Mouse (Mus musculus): Measurements from ENCODE around the gene Stxbp3. TPM values are rescaled to one million over a fixed set of nuclear protein-coding genes. Genes with fewer than 3 reads are reported as not detected.
A peak's percentile ranks its signal among the peaks of the same experiment; 100 is the strongest.

Gene Stxbp3
- total RNA-seq, 2 experiments from 2014 or later = 25.1 to 27.8 TPM

DNA sequence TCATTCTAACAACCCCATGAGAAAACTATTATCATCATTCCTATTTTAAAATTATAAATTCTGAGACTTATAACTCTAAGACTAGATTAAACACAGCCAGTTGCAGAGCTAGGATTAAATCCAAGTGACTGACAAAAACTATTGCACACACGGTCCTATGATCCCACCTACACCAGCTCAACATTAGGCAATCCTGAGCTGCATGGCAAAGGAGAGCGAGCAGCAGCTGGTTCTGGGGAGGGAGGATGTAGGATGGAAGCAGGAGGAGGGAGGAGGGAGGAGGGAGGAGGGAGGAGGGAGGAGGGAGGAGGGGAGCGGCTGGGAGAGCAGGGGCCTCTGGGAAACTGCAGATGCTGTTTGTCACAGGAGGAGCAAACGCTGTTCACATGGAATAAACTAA is 24.7 kb downstream of the Stxbp3 start:
- peak; percentile 16 to 49 for DNase-seq (ENCODE audit: low spot score in 2 of 2)
- peak overlapping the region; percentile 80; the same call in 1 of the 2 replicates for H3K27ac ChIP-seq
- H3K4me3 ChIP-seq = no peak overlapping the region
- no peak for TF ChIP-seq CTCF (conservative IDR thresholded peaks at IDR 0.05)

DNA sequence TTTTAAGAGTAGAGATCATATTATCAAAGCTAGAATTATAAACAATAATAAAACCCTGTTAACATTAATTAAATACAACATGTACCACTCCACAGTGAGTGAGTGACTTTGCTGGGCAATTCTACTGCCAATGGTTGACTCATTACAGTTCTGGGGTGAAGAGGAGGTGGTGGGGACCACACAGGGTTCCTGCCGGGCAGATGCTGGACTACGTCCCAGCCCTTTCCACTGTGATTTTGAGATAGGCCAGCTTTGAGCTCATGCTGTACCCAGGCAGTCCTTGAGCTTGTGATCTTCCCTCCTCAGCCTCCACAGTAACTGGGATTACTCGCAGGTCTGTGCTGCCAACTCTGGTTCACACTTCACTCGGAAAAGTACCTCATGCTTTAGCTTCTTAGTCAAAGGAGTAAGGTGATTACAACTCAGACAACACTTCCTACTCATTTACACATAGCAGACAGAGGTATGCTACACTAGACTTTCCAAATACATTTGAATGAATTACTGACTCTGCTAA is 29.5 kb downstream of the Stxbp3 start:
- peak overlapping the region; percentile 57; the same call in 1 of the 2 replicates for H3K27ac ChIP-seq
- H3K4me3 ChIP-seq = no peak overlapping the region
- DNase-seq (ENCODE audit: low spot score in 2 of 2) = no peak
- TF ChIP-seq CTCF (conservative IDR thresholded peaks at IDR 0.05) = no peak

DNA sequence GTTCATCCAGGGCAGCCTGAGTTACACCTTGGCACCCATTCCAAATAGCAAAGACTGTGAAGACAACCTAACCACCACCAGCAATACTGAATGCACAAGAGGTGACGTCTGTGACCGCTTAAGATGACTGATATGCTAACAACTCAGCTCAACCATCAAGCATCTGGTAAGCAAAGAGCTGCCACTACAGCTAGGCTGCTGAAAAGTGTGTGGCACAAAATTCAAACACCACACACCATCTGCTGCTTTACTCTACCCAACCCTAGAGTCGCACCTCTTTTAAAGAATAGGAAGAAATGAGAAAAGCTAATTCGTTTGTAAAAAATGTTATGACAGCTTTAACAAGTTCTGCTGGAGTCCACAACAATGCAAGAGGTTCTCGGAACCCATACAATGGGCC is 34.7 kb downstream of the Stxbp3 start:
- no peak for DNase-seq (ENCODE audit: low spot score in 2 of 2)

DNA sequence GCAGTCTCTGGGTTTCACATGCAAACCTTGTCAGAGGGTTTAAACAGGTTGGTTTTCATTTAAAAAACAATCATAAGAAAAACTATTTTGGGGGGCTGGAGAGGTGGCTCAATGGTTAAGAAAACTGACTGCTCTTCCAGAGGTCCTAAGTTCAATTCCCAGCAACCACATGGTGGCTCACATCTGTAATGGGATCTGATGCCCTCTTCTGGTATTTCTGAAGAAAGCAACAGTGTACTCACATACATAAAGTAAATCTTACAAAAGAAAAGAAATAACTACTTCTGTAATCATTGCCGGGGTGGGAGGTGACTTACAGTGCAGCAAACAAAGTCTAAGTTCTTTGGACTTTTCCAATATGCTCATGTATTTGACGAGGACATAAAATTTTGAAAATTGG is 42.0 kb downstream of the Stxbp3 start:
- TF ChIP-seq CTCF (conservative IDR thresholded peaks at IDR 0.05) = peak; percentile 64
- Histone ChIP-seq H3K4me3 (no peak overlapping the region), H3K27ac (no peak overlapping the region)
- DNase-seq (ENCODE audit: low spot score in 2 of 2) = no peak

More for the DNA sequence above, 34.7 kb downstream of the Stxbp3 start:
- Histone ChIP-seq H3K4me3 (no peak overlapping the region), H3K27ac (peak overlapping the region; percentile 60)
- TF ChIP-seq CTCF (conservative IDR thresholded peaks at IDR 0.05) = no peak

DNA sequence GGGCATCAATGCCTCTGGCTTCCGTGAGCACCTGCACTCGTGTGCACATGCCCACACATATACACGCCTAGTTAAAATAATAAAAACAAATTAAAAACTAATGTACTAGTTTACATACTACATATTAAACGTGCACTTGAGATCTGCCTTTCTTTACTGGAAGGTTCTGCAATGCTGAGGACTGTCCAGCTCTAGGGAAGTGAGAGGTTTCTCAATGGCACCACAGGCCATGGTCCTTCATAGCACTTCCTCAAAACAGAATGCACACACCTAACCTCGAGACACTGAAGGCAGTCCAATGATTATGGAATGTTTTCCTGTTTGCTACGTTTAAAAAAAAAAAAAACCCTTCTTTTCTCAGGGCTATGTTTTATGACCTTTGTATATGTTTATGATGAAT is 42.6 kb downstream of the Stxbp3 start:
- TF ChIP-seq CTCF (conservative IDR thresholded peaks at IDR 0.05) = no peak
- H3K4me3 ChIP-seq = no peak overlapping the region
- no peak for DNase-seq (ENCODE audit: low spot score in 2 of 2)
- no peak overlapping the region for H3K27ac ChIP-seq

DNA sequence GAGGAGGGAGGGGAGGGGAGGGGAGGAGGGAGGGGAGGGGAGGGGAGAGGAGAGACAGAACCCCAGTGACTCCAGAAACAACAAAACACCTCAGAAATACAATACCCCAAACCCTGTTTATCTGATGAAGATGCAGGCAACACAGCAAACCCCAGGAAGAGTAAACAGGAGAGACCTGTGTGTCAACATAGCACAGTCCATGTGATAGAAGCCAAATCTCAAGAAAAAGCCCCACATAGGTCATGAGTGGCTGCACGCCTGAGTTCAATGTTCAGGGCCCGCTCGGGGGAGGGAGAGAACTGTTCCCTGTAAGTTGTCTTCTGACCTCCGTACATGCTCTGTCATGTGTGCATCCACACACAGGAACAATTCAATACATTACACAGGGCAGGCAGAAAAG is 43.9 kb downstream of the Stxbp3 start:
- DNase-seq (ENCODE audit: low spot score in 2 of 2) = no peak
- Histone ChIP-seq H3K4me3 (no peak overlapping the region), H3K27ac (no peak overlapping the region)
- no peak for TF ChIP-seq CTCF (conservative IDR thresholded peaks at IDR 0.05)

DNA sequence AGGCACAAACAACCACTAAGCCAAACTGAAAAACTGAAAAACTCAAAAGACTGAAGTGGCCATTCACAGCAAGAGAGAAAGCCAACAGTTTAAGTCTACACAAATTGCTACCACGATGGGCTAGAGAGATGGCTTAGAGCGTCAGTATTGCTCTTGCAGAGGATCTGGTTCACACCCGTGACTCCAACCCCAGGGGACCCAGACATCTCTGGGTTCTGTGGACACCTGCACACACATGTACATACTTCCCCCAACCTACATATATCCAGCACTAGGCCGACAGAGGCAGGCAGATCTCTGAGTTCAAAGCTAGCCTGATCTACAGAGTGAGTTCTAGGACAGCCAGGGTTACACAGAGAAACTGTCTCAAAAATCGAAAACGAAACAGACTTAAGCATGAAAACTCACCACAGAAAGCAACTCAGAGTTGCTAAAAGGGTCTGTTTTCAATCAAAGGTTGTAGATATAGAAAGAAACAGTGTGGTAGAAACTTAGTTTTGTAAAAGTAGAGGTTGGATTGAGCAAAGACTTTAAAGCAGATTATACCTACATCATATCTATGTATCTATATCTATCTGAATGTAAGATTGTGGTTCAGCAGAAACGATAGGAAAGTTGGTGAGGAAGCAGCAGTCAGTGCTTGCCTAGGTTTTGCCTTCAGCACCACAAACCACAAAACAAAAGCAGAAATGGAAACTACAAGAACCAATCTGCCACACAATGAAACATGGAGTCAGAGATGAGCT is 44.6 kb downstream of the Stxbp3 start:
- no peak for TF ChIP-seq CTCF (conservative IDR thresholded peaks at IDR 0.05)
- no peak for DNase-seq (ENCODE audit: low spot score in 2 of 2)
- Histone ChIP-seq H3K4me3 (no peak overlapping the region), H3K27ac (no peak overlapping the region)

DNA sequence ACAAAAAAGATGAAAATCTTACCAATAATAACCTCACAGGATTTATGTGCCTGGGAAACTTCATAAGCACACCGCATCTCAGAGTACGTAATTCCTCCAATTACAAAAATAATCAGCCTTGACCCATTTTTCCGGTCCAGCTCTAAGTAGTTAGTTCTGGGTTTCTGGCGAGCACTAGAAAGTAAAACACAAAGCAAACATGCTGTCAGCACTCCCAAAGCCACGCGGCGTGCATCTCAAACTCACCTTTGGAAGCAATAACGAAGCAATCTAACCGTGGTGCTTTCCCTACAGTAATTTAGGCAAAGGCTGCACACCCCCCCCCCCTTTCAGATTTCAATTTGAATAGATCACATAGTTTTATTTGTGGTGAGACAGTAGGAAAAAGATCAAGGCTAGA is 45.5 kb downstream of the Stxbp3 start:
- H3K27ac ChIP-seq = no peak overlapping the region
- DNase-seq (ENCODE audit: low spot score in 2 of 2) = no peak
- no peak overlapping the region for H3K4me3 ChIP-seq
- no peak for TF ChIP-seq CTCF (conservative IDR thresholded peaks at IDR 0.05)

DNA sequence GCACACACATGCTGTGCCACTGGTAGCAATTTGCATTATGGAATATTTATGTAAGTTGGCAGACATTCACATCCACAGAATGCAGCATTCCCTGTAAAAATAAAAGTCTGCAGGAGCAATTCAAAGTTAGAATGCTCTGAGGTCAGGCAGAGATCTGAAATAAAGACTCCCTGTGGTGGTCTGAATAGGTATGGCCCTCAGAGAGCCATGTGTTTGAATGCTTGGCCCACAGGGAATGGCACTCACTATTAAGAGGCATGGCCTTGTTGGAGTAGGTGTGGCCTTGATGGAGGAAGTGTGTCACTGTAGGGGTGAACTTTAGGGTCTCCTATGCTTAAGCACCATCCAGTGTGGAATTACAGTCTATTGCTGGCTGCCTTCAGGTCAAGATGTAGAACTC is 47.9 kb downstream of the Stxbp3 start:
- H3K4me3 ChIP-seq = no peak overlapping the region
- no peak for TF ChIP-seq CTCF (conservative IDR thresholded peaks at IDR 0.05)
- H3K27ac ChIP-seq = no peak overlapping the region
- no peak for DNase-seq (ENCODE audit: low spot score in 2 of 2)

DNA sequence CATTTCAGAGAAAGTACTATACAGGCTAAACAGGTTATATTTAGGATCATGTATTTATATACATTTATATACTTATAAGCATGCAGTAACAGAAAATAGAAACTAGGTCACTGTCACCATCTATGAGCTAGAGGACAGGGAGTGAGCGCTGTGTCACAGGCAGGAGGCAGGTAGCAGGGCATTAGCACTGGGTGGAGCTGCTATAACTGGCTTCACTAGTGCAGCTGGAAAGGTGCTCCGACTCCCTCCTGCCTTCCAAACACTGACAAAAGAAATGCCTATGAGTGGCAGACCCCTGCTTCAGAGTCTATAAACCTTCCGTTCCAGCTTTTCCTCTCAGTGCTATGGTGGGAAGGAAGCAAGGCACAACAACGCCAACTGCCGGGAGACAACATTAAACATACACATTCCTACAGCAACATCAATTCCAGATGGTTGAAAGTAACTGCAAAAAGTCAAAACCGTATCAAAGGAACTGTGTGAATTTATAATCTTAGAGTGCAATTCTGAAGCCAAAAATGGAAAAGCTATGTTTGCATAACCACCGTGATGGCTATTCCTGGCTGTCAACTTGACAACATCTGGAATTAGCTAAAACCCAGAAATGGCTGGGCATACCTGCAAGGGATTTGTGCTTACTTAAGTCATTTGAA is 49.1 kb downstream of the Stxbp3 start:
- H3K4me3 ChIP-seq = no peak overlapping the region
- H3K27ac ChIP-seq = no peak overlapping the region
- no peak for TF ChIP-seq CTCF (conservative IDR thresholded peaks at IDR 0.05)
- no peak for DNase-seq (ENCODE audit: low spot score in 2 of 2)

DNA sequence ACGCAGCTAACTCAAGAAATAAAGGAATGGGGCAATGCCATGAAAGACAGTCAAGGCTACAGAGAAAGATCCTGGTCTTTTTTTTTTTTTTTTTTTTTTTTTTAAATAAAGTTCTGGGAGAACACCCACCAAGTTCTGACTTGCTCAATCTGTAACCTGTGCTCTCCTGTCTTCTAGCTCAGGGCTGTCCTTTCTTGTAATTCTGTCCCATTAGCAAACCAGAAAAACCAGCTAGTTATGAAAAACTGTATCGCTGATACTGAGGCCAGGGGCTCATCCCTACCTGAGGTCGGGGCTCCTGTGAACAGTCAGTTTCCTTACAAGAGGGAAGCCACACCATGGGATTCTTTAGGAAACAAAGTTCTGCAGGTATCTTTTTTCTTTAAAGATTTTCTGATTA is 49.8 kb downstream of the Stxbp3 start:
- no peak overlapping the region for H3K4me3 ChIP-seq
- no peak overlapping the region for H3K27ac ChIP-seq
- no peak for TF ChIP-seq CTCF (conservative IDR thresholded peaks at IDR 0.05)

DNA sequence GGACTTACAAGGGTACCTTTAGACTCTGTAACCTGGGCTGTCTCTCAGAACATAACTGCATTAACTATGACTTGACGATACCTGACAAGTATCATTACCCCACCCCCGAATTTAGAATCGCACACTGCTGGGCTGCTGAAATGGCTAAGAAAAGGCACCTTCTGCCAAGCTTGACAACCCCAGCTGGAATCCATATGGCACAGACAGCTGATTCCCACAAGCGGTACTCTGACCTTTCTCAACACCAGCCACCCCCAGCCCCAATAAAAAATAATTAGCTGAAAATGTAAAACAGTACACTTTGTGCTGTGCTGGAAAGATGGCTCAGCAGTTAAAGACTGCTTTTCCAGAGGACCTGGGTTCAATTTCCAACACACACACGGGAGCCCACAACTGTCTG is 51.0 kb downstream of the Stxbp3 start:
- no peak overlapping the region for H3K4me3 ChIP-seq
- TF ChIP-seq CTCF (conservative IDR thresholded peaks at IDR 0.05) = no peak
- no peak overlapping the region for H3K27ac ChIP-seq
- no peak for DNase-seq (ENCODE audit: low spot score in 2 of 2)

More for the DNA sequence above, 49.8 kb downstream of the Stxbp3 start:
- no peak for DNase-seq (ENCODE audit: low spot score in 2 of 2)

DNA sequence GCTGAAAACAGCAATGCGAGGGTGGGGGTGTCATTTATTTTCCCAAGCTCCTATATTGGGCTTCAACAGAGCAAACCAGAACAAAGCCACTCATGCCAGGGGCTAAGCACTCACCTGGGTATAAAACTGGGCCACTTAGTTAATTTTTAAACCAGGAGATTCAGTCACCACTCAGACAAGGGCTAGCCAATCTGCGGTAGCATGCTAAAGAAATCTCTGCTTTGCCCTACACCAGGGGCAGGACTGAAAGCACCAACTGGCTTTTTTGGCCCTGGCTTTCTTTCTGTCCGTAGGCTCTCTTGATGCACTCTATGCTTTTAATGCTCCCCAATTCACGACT is 51.9 kb downstream of the Stxbp3 start:
- H3K4me3 ChIP-seq = no peak overlapping the region
- DNase-seq (ENCODE audit: low spot score in 2 of 2) = no peak
- no peak overlapping the region for H3K27ac ChIP-seq
- TF ChIP-seq CTCF (conservative IDR thresholded peaks at IDR 0.05) = no peak
